Mouse (Mus musculus) heart, embryonic 10.5 days (tissue): ENCODE data around the gene Popdc3. TPM values are rescaled to one million over a fixed set of nuclear protein-coding genes. Genes with fewer than 3 reads are reported as not detected.
"Not testable (repeated sequence)": the region's sequence is repeated elsewhere in the genome, so short reads cannot be mapped to it uniquely, and the experiment has no call there.

Experiments
- DNase-seq: peaks from one replicate; pipeline ENCODE4 v3.0.0-alpha.2; 2017; ENCODE audit warnings: low spot score
- H3K27ac ChIP-seq: fragments of 300-500 bp; sonication (generic); 2 replicates; pipeline ENCODE4 v1.5.1; 2016; ENCODE audit warnings: mild to moderate bottlenecking
- H3K27me3 ChIP-seq: fragments of 300-500 bp; sonication (generic); 2 replicates; pipeline ENCODE4 v1.6.1; 2016; ENCODE audit warnings: mild to moderate bottlenecking; ENCODE audit not compliant: poor library complexity, insufficient read depth, severe bottlenecking
- H3K36me3 ChIP-seq: fragments of 300-500 bp; sonication (generic); 2 replicates; pipeline ENCODE4 v1.6.1; 2016; ENCODE audit warnings: mild to moderate bottlenecking, moderate library complexity
- H3K4me1 ChIP-seq: fragments of 300-500 bp; sonication (generic); 2 replicates; pipeline ENCODE4 v1.6.1; 2016; ENCODE audit warnings: mild to moderate bottlenecking
- H3K4me3 ChIP-seq: fragments of 300-500 bp; sonication (generic); 2 replicates; pipeline ENCODE4 v1.5.1; 2016; ENCODE audit warnings: mild to moderate bottlenecking, moderate library complexity
- H3K9me3 ChIP-seq: fragments of 300-500 bp; sonication (generic); 2 replicates; pipeline ENCODE4 v1.6.1; 2016; ENCODE audit warnings: mild to moderate bottlenecking, moderate library complexity
- WGBS: fragments of 180-500 bp; shearing (Covaris S2); methylation state at CpG from one replicate; pipeline ENCODE4 v1.1.7; 2016; 5-methylcytosine and 5-hydroxymethylcytosine counted together
- polyA plus RNA-seq: library from polyadenylated mRNA; unstranded; fragments of >200 nt; fragmentation: Nextera tagmentation; extraction: Ambion mirVana; gene quantifications from 2 replicates; pipeline ENCODE4 v1.2.1, GENCODE M21; 2016

The Popdc3 gene
- polyA plus RNA-seq, 1 experiment from 2014 or later: 11.0 TPM

- H3K27ac ChIP-seq: peak within 1 kb of the TSS; percentile 96
- H3K27me3 ChIP-seq: 0 out of 2 replicates have a peak, but pooled peaks cover 5% of the 10 kb centered on the region
- H3K36me3 ChIP-seq: peaks cover 13% of the 10 kb centered on the region; the same call in 1 of the 2 replicates
- peak; percentile 91 for DNase-seq
- H3K4me1 ChIP-seq: peaks cover 6% of the 10 kb centered on the region; the same call in 1 of the 2 replicates
- no peaks in the 10 kb centered on the region for H3K9me3 ChIP-seq
- WGBS: 1% methylated on average over 114 of the region's 116 CpGs
- peak within 1 kb of the TSS; percentile 79 for H3K4me3 ChIP-seq
Observed at GRCm38 (mm10) chr10:45335434-45336422, 157.8 kb downstream of the Popdc3 start, which contains the start of gene Bves. TSS of gene Bves (plus strand) at chr10:45335772.

GRCm38 (mm10) chr10:45339106-45339505 lies 161.2 kb downstream of the Popdc3 start:
- Histone ChIP-seq H3K27ac (no peak overlapping the region), H3K27me3 (0 out of 2 replicates have a peak, but pooled peaks cover 5% of the 10 kb centered on the region), H3K4me1 (peaks cover 6% of the 10 kb centered on the region; the same call in 1 of the 2 replicates), H3K4me3 (no peak overlapping the region), H3K36me3 (peaks cover 43% of the 10 kb centered on the region), H3K9me3 (peaks cover 2% of the 10 kb centered on the region; the same call in 1 of the 2 replicates)
- WGBS: 75% methylated on average over 7 of the region's 7 CpGs
- DNase-seq: no peak

GRCm38 (mm10) chr10:45344381-45344780 lies 166.5 kb downstream of the Popdc3 start:
- no peak for DNase-seq
- peaks cover 83% of the 10 kb centered on the region for H3K36me3 ChIP-seq
- H3K4me1 ChIP-seq: no peaks in the 10 kb centered on the region
- peaks cover 4% of the 10 kb centered on the region; the same call in 1 of the 2 replicates for H3K9me3 ChIP-seq
- H3K27me3 ChIP-seq: no peaks in the 10 kb centered on the region
- no peak overlapping the region for H3K27ac ChIP-seq
- 88% methylated on average over 4 of the region's 4 CpGs for whole genome bisulfite sequencing
- no peak overlapping the region for H3K4me3 ChIP-seq

- no peak for DNase-seq
- Histone ChIP-seq H3K36me3 (peaks cover 84% of the 10 kb centered on the region), H3K4me3 (no peak overlapping the region), H3K27me3 (no peaks in the 10 kb centered on the region), H3K27ac (no peak overlapping the region), H3K4me1 (no peaks in the 10 kb centered on the region), H3K9me3 (peaks cover 4% of the 10 kb centered on the region; the same call in 1 of the 2 replicates)
- WGBS: 87% methylated on average over 9 of the region's 9 CpGs
Observed at GRCm38 (mm10) chr10:45345217-45345616, 167.3 kb downstream of the Popdc3 start.

GRCm38 (mm10) chr10:45348143-45348542 lies 170.2 kb downstream of the Popdc3 start:
- H3K9me3 ChIP-seq, H3K27ac ChIP-seq, H3K4me1 ChIP-seq, DNase-seq, H3K4me3 ChIP-seq, H3K27me3 ChIP-seq: not testable (repeated sequence)
- peaks cover 88% of the 10 kb centered on the region for H3K36me3 ChIP-seq
- WGBS: 87% methylated on average over 3 of the region's 3 CpGs

- no peak overlapping the region for H3K27ac ChIP-seq
- no peak for DNase-seq
- WGBS: 94% methylated on average over 6 of the region's 6 CpGs
- no peaks in the 10 kb centered on the region for H3K27me3 ChIP-seq
- H3K4me3 ChIP-seq: no peak overlapping the region
- peaks cover 88% of the 10 kb centered on the region for H3K36me3 ChIP-seq
- no peaks in the 10 kb centered on the region for H3K9me3 ChIP-seq
- H3K4me1 ChIP-seq: no peaks in the 10 kb centered on the region
Observed at GRCm38 (mm10) chr10:45356091-45356490, 178.2 kb downstream of the Popdc3 start.

GRCm38 (mm10) chr10:45363396-45363795 lies 185.5 kb downstream of the Popdc3 start:
- Histone ChIP-seq H3K9me3 (no peaks in the 10 kb centered on the region), H3K36me3 (peaks cover 85% of the 10 kb centered on the region), H3K27me3 (no peaks in the 10 kb centered on the region), H3K27ac (no peak overlapping the region), H3K4me1 (peaks cover 6% of the 10 kb centered on the region; the same call in 1 of the 2 replicates), H3K4me3 (no peak overlapping the region)
- DNase-seq: no peak
- 52% methylated on average over 5 of the region's 5 CpGs for WGBS

- H3K27ac ChIP-seq: no peak overlapping the region
- H3K9me3 ChIP-seq: no peaks in the 10 kb centered on the region
- H3K4me3 ChIP-seq: no peak overlapping the region
- DNase-seq: no peak
- WGBS: 87% methylated on average over 17 of the region's 17 CpGs
- H3K4me1 ChIP-seq: peaks cover 6% of the 10 kb centered on the region; the same call in 1 of the 2 replicates
- peaks cover 75% of the 10 kb centered on the region for H3K36me3 ChIP-seq
- no peaks in the 10 kb centered on the region for H3K27me3 ChIP-seq
Observed at GRCm38 (mm10) chr10:45366987-45367705, 189.2 kb downstream of the Popdc3 start.

Other genes starting within 250 kb of the Popdc3 start
- gene Prep, start 110.9 kb upstream of the Popdc3 start, polyA plus RNA-seq: 30.5 and 32.5 TPM in 2 replicates
- gene Bves, start 157.7 kb downstream of the Popdc3 start, polyA plus RNA-seq: 32.6 and 52.1 TPM in 2 replicates